Mouse (Mus musculus) MEL (cell line): ENCODE results near the gene Leng8. TPM values are rescaled to one million over a fixed set of nuclear protein-coding genes. Genes with fewer than 3 reads are reported as not detected.

Experiments used
- DNase-seq: peaks from one replicate; pipeline ENCODE4 v3.0.0; 2011; ENCODE audit warnings: low read depth, low spot score
- H3K27ac ChIP-seq: 2 replicates; pipeline ENCODE4 v1.5.1; 2012; ENCODE audit warnings: low read depth, mild to moderate bottlenecking, control low read depth, low read length, moderate library complexity; ENCODE audit not compliant: control insufficient read depth
- H3K27me3 ChIP-seq, 2 experiments: fragments of 150-350 bp in 1 of 2; sonication (generic) in 1 of 2; 2 replicates each; pipeline ENCODE4 v1.6.1; 2012; ENCODE audit warnings: low read length in 2 of 2, mild to moderate bottlenecking in 2 of 2, improper control_type of control experiment in 1 of 2, moderate library complexity in 1 of 2; ENCODE audit not compliant: insufficient read depth in 2 of 2, control insufficient read depth in 1 of 2
- H3K36me3 ChIP-seq, 2 experiments: 2 replicates each; pipeline ENCODE4 v1.6.1; 2012 to 2014; ENCODE audit warnings: low read length in 2 of 2, improper control_type of control experiment in 1 of 2, inconsistent platforms in 1 of 2, mild to moderate bottlenecking in 1 of 2; ENCODE audit not compliant: insufficient read depth in 2 of 2, control insufficient read depth in 1 of 2
- H3K4me1 ChIP-seq, 2 experiments: fragments of 150-350 bp in 1 of 2; sonication (generic) in 1 of 2; 2 replicates each; pipeline ENCODE4 v1.6.1; 2012; ENCODE audit warnings: low read length in 2 of 2, improper control_type of control experiment in 1 of 2, mild to moderate bottlenecking in 1 of 2; ENCODE audit not compliant: insufficient read depth in 2 of 2, control insufficient read depth in 1 of 2
- H3K4me3 ChIP-seq, 2 experiments: fragments of 150-350 bp in 1 of 2; sonication (generic) in 1 of 2; 2 replicates each; pipeline ENCODE4 v1.5.1; 2012; ENCODE audit warnings: low read depth in 2 of 2, low read length in 2 of 2, mild to moderate bottlenecking in 2 of 2, moderate library complexity in 2 of 2, control low read depth in 1 of 2, improper control_type of control experiment in 1 of 2; ENCODE audit not compliant: control insufficient read depth in 1 of 2, insufficient read depth in 1 of 2
- H3K79me2 ChIP-seq: 2 replicates; pipeline ENCODE4 v1.6.1; 2012; ENCODE audit warnings: mild to moderate bottlenecking, low read length, moderate library complexity; ENCODE audit not compliant: control insufficient read depth, poor library complexity, insufficient read depth
- H3K9ac ChIP-seq: 2 replicates; pipeline ENCODE4 v1.6.1; 2012; ENCODE audit warnings: low read depth, mild to moderate bottlenecking, control low read depth, low read length, moderate library complexity; ENCODE audit not compliant: control insufficient read depth, poor library complexity, severe bottlenecking
- H3K9me3 ChIP-seq: fragments of 150-350 bp; sonication (generic); replicated peaks from 2 replicates; pipeline ENCODE4 v1.6.1; 2012; ENCODE audit warnings: mild to moderate bottlenecking, low read length, improper control_type of control experiment, moderate library complexity; ENCODE audit not compliant: insufficient read depth
- BHLHE40 ChIP-seq: IDR thresholded peaks from 2 replicates; pipeline ENCODE4 v1.6.1; 2012; ENCODE audit warnings: low read depth, mild to moderate bottlenecking, inconsistent platforms, low read length, improper control_type of control experiment, borderline replicate concordance
- CHD1 ChIP-seq: IDR thresholded peaks from 2 replicates; pipeline ENCODE4 v1.6.1; 2012; ENCODE audit warnings: low read depth, mild to moderate bottlenecking, inconsistent platforms, low read length, improper control_type of control experiment
- GATA1 ChIP-seq: IDR thresholded peaks from 2 replicates; pipeline ENCODE4 v1.6.1; 2011; ENCODE audit warnings: low read depth, low read length, improper control_type of control experiment
- KAT2A ChIP-seq: conservative IDR thresholded peaks from 2 replicates; pipeline ENCODE4 v1.6.1; 2012; ENCODE audit warnings: low read depth, low read length, improper control_type of control experiment, inconsistent platforms
- MAX ChIP-seq: IDR thresholded peaks from 2 replicates; pipeline ENCODE4 v1.6.1; 2011; ENCODE audit warnings: low read length, improper control_type of control experiment
- MAZ ChIP-seq: IDR thresholded peaks from 2 replicates; pipeline ENCODE4 v1.6.1; 2012; ENCODE audit warnings: low read depth, mild to moderate bottlenecking, inconsistent platforms, low read length, improper control_type of control experiment
- MYB ChIP-seq: IDR thresholded peaks from 2 replicates; pipeline ENCODE4 v1.6.1; 2011; ENCODE audit warnings: mild to moderate bottlenecking, low read depth, low read length, improper control_type of control experiment
- NELFE ChIP-seq: IDR thresholded peaks from 2 replicates; pipeline ENCODE4 v1.6.1; 2011; ENCODE audit warnings: low read depth, low read length, improper control_type of control experiment
- POLR2A ChIP-seq, 2 experiments: IDR thresholded peaks; 2 replicates each; pipeline ENCODE4 v1.6.1; 2011 to 2012; ENCODE audit warnings: low read length in 2 of 2, mild to moderate bottlenecking in 2 of 2, control low read depth in 1 of 2, improper control_type of control experiment in 1 of 2, low read depth in 1 of 2, moderate library complexity in 1 of 2; ENCODE audit not compliant: control insufficient read depth in 1 of 2, insufficient read depth in 1 of 2, poor library complexity in 1 of 2
- SMC3 ChIP-seq: IDR thresholded peaks from 2 replicates; pipeline ENCODE4 v1.6.1; 2011; ENCODE audit warnings: low read depth, low read length, improper control_type of control experiment
- TAL1 ChIP-seq: IDR thresholded peaks from 2 replicates; pipeline ENCODE4 v1.6.1; 2012; ENCODE audit warnings: mild to moderate bottlenecking, inconsistent platforms, low read length, moderate library complexity, mixed read lengths
- UBTF ChIP-seq: IDR thresholded peaks from 2 replicates; pipeline ENCODE4 v1.6.1; 2012; ENCODE audit warnings: low read depth, mild to moderate bottlenecking, inconsistent platforms, low read length, improper control_type of control experiment, moderate library complexity, borderline replicate concordance; ENCODE audit not compliant: insufficient read depth
- USF2 ChIP-seq, 2 experiments: IDR thresholded peaks; 2 replicates each; pipeline ENCODE4 v1.6.1; 2011 to 2012; ENCODE audit warnings: improper control_type of control experiment in 2 of 2, low read length in 2 of 2, borderline replicate concordance in 1 of 2, inconsistent platforms in 1 of 2, low read depth in 1 of 2, mild to moderate bottlenecking in 1 of 2; ENCODE audit not compliant: insufficient read depth in 1 of 2
- ZKSCAN1 ChIP-seq: IDR thresholded peaks from 2 replicates; pipeline ENCODE4 v1.6.1; 2012; ENCODE audit warnings: low read depth, mild to moderate bottlenecking, inconsistent platforms, low read length, improper control_type of control experiment, moderate library complexity
- polyA plus RNA-seq, 2 experiments: library from polyadenylated mRNA; stranded (reverse) in 1 of 2; unstranded in 1 of 2; fragments of >175 nt in 1 of 2; fragments of >200 nt in 1 of 2; gene quantifications; 2 replicates each; pipeline versions ENCODE4 v1.2.1 to v1.2.4; 2012; ENCODE audit warnings: low replicate concordance in 2 of 2, low read depth in 1 of 2; ENCODE audit not compliant: insufficient read length in 2 of 2, insufficient read depth in 1 of 2, missing spikeins in 1 of 2
- total RNA-seq: library from RNA; depleted of rRNA; stranded (reverse); fragments of 300-350 nt; gene quantifications from 2 replicates; pipeline ENCODE4 v1.2.3, GENCODE M21; 2012

Leng8 gene
- total and polyA plus RNA-seq, 3 experiments: 28.2 to 89.9 TPM; not detected in 1

- no peak for DNase-seq
- peaks cover 0 to 5% of the 10 kb centered on the region in 2 experiments; a peak in 1 of 4 replicates for H3K4me1 ChIP-seq
- no peak overlapping the region for H3K9ac ChIP-seq
- H3K9me3 ChIP-seq: no peaks in the 10 kb centered on the region
- H3K4me3 ChIP-seq: no peak overlapping the region
- no peaks in the 10 kb centered on the region for H3K27me3 ChIP-seq
- TF ChIP-seq ZKSCAN1 (no peak), SMC3 (no peak), MAX (no peak), MYB (no peak), BHLHE40 (no peak), USF2 (IDR thresholded peaks at IDR 0.05; ENCODE audit: borderline replicate concordance in 1 of 2, insufficient read depth in 1 of 2, low read depth in 1 of 2, low read length in 2 of 2) (no peak), KAT2A (no peak), NELFE (no peak), CHD1 (no peak), MAZ (no peak), POLR2A (IDR thresholded peaks at IDR 0.05; ENCODE audit: control insufficient read depth in 1 of 2, insufficient read depth in 1 of 2, low read depth in 1 of 2, low read length in 2 of 2, poor library complexity in 1 of 2) (no peak), GATA1 (no peak), UBTF (no peak)
- TF ChIP-seq, all 39 proteins: peak for 0
- Histone ChIP-seq H3K27ac (no peak overlapping the region), H3K36me3 (peaks cover 3 to 7% of the 10 kb centered on the region in 2 experiments; a peak in 2 of 4 replicates), H3K79me2 (peaks cover 6% of the 10 kb centered on the region; the same call in 1 of the 2 replicates)
Measured at GRCm38 (mm10) chr7:4144046-4144445, 7.2 kb downstream of the Leng8 start.

GRCm38 (mm10) chr7:4144766-4145551, 8.1 kb downstream of the Leng8 start:
- Histone ChIP-seq H3K4me3 (no peak overlapping the region), H3K9me3 (no peaks in the 10 kb centered on the region), H3K36me3 (peaks cover 3 to 5% of the 10 kb centered on the region in 2 experiments; a peak in 2 of 4 replicates), H3K79me2 (peaks cover 4% of the 10 kb centered on the region; the same call in 1 of the 2 replicates), H3K4me1 (peaks cover 0 to 5% of the 10 kb centered on the region in 2 experiments; a peak in 1 of 4 replicates), H3K27ac (no peak overlapping the region), H3K27me3 (no peaks in the 10 kb centered on the region), H3K9ac (no peak overlapping the region)
- no peak for DNase-seq
- TF ChIP-seq TAL1: no peak
